Mouse (Mus musculus) liver, embryonic 14.5 days (tissue): ENCODE results near the gene Fnbp1.

Experiments
- CTCF ChIP-seq: IDR thresholded peaks from 2 replicates; pipeline ENCODE4 v1.5.1; 2016; ENCODE audit warnings: antibody characterized with exemption, low read depth, control low read depth
- EP300 ChIP-seq: IDR thresholded peaks from 2 replicates; pipeline ENCODE4 v1.6.1; 2016; ENCODE audit warnings: antibody characterized with exemption, low read depth

DNA sequence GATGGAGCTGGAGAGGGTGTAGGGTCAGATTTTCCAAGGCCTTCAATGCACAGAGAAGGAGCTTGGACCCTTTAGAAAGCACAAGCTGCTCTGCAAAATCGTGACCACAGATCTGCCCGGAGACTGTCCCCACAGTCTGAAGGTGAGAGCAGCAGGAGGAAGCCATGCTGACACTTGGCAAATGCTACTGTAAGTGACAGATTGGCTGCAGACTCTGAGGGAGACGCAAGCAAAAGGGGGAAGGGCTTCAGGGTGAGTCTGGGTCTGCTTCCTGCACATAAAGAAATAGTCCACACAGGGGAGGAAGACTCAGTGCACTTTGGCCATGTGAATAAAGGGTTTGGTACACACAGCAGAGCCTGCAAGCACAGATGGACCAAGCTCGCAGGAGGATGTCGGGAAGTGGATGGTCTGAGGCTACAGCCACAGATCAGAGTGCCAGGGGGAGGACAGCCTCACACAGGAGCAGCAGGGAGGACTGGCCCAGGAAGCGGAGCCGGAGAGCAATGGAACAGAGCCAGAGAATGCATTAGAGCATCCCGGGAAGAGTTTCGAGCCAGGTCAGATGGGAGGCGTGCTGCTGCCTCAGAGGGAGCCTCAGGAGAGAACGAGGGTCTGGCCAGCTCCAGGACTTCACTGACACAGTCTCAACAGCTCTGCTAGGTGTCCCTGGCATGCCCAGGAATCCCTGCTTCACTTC is 35.0 kb downstream of the Fnbp1 start:
- TF ChIP-seq CTCF (no peak), EP300 (no peak)
